Mouse (Mus musculus) kidney, adult 2 months (tissue): ENCODE data around the gene Cntnap2. TPM values are rescaled to one million over a fixed set of nuclear protein-coding genes. Genes with fewer than 3 reads are reported as not detected.

Experiments used
- DNase-seq: peaks from one replicate; pipeline ENCODE4 v3.0.0; 2021
- H3K27ac ChIP-seq: fragments of 200-500 bp; 2 replicates; pipeline ENCODE4 v1.5.1; 2012; ENCODE audit warnings: low read depth, low read length, control low read depth, inconsistent platforms; ENCODE audit not compliant: insufficient read depth
- H3K27me3 ChIP-seq: fragments of 200-500 bp; replicated peaks from 2 replicates; pipeline ENCODE4 v1.6.1; 2012; ENCODE audit warnings: mild to moderate bottlenecking, moderate library complexity, low read length, inconsistent platforms; ENCODE audit not compliant: control insufficient read depth, insufficient read depth
- H3K36me3 ChIP-seq: fragments of 200-500 bp; 2 replicates; pipeline ENCODE4 v1.6.1; 2012; ENCODE audit warnings: mild to moderate bottlenecking, moderate library complexity, low read length, inconsistent platforms; ENCODE audit not compliant: control insufficient read depth, insufficient read depth
- H3K4me1 ChIP-seq: fragments of 200-500 bp; 2 replicates; pipeline ENCODE4 v1.6.1; 2011; ENCODE audit warnings: low read length; ENCODE audit not compliant: control insufficient read depth, insufficient read depth
- H3K4me3 ChIP-seq: fragments of 200-500 bp; 2 replicates; pipeline ENCODE4 v1.5.1; 2011; ENCODE audit warnings: mild to moderate bottlenecking, low read depth, low read length, control low read depth; ENCODE audit not compliant: insufficient read depth
- CTCF ChIP-seq: fragments of 200-500 bp; conservative IDR thresholded peaks from 2 replicates; pipeline ENCODE4 v1.5.1; 2011; ENCODE audit warnings: low read depth, mild to moderate bottlenecking, control low read depth, low read length, moderate library complexity, mixed read lengths; ENCODE audit not compliant: insufficient read depth, insufficient read length
- POLR2A ChIP-seq: fragments of 200-500 bp; IDR thresholded peaks from one replicate; pipeline ENCODE4 v1.6.1; 2011; ENCODE audit warnings: low read depth, low read length, control low read depth
- WGBS: fragments of 180-500 bp; shearing (Covaris S2); methylation state at CpG from one replicate; pipeline ENCODE4 v1.1.7; 2018; 5-methylcytosine and 5-hydroxymethylcytosine counted together
- polyA plus RNA-seq: library from polyadenylated mRNA; depleted of rRNA; stranded (reverse); fragments of >200 nt; gene quantifications from 2 replicates; pipeline ENCODE4 v1.2.3, GENCODE M21; 2012

The Cntnap2 gene
- polyA plus RNA-seq, 1 experiment, result 0.31 TPM

DNA sequence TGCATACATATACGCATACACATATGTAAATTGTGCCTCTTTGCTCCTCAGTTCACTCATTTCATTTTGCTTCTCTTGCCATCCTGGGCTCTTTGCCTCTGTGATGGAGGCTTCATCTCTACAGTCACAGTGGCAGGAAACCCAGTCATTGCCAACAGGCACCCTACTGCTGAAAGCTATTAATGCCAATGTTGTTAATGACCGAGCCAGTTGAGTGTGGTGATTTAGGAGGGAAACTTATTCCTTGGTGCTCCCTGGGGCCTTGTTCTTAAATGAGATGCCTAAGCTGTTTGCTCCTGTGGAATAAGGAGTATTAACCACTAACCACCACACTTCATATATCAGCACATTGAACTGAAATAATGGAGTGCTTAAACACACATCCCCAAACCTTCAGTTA lies 1640.2 kb downstream of the Cntnap2 start:
- DNase-seq, result no peak
- H3K27me3 ChIP-seq, result no peaks in the 10 kb centered on the region
- no peak overlapping the region for H3K27ac ChIP-seq
- no peak overlapping the region for H3K4me3 ChIP-seq
- WGBS, result 75% methylated on average over 2 of the region's 2 CpGs
- TF ChIP-seq POLR2A (no peak), CTCF (no peak)
- H3K4me1 ChIP-seq, result no peaks in the 10 kb centered on the region
- H3K36me3 ChIP-seq, result no peaks in the 10 kb centered on the region

DNA sequence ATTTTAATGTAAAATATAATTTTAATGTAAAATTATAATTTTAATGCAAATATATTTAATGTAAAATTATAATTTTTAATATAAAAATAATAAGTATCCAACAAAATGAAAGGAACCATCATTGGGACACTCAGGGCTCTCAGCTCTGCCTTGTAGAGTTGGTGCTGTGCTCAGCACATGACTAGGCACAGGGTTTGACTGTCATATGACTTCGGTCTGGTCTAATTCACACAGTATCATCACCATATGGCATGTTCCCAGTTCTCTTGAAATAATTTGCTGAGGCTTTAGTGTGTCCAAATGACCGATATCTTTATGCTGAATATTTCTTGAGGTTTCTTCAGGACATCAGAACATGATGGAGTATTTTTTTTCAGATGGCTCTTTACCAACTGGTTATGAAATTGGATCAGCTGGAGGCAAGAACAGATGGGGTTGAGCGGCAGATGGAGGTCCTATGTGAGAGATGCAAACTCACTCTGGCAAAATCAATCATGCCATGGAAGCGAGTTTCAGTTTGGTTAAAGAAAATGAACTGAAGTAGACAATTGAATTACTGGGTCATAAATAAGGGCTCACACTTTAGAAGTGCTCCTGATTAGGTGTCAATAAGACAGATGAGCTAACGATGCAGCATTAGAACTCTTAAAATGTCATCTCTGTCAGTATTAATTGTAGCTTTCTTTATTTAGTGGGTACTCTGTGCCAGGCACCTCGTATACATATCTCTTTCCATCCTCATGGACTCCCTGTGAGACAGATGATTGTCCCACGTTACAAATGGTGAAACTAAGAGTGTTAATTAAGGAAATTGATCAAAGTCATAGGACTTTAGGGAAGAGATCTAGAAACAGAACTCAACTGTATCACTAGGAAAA lies 1645.4 kb downstream of the Cntnap2 start:
- WGBS, result 64% methylated on average over 7 of the region's 7 CpGs
- no peak overlapping the region for H3K4me3 ChIP-seq
- H3K36me3 ChIP-seq, result no peaks in the 10 kb centered on the region
- H3K27ac ChIP-seq, result no peak overlapping the region
- TF ChIP-seq POLR2A, result no peak
- TF ChIP-seq CTCF, result no peak
- no peak for DNase-seq
- no peaks in the 10 kb centered on the region for H3K27me3 ChIP-seq
- H3K4me1 ChIP-seq, result no peaks in the 10 kb centered on the region

GRCm38 (mm10) chr6:46705926-46706325 lies 1646.8 kb downstream of the Cntnap2 start:
- Histone ChIP-seq H3K36me3 (no peaks in the 10 kb centered on the region), H3K27me3 (no peaks in the 10 kb centered on the region), H3K27ac (no peak overlapping the region), H3K4me1 (no peaks in the 10 kb centered on the region), H3K4me3 (no peak overlapping the region)
- WGBS, result 86% methylated on average over 3 of the region's 3 CpGs
- TF ChIP-seq POLR2A (no peak), CTCF (no peak)
- no peak for DNase-seq

- Histone ChIP-seq H3K4me3 (no peak overlapping the region), H3K27me3 (no peaks in the 10 kb centered on the region), H3K27ac (no peak overlapping the region), H3K4me1 (no peaks in the 10 kb centered on the region), H3K36me3 (no peaks in the 10 kb centered on the region)
- 66% methylated on average over 2 of the region's 2 CpGs for WGBS
- DNase-seq, result no peak
- TF ChIP-seq CTCF (no peak), POLR2A (no peak)
These were observed 1657.4 kb downstream of the Cntnap2 start for GRCm38 (mm10) chr6:46716576-46716975.

GRCm38 (mm10) chr6:46733794-46734193 lies 1674.6 kb downstream of the Cntnap2 start:
- DNase-seq, result no peak
- Histone ChIP-seq H3K27ac (no peak overlapping the region), H3K36me3 (no peaks in the 10 kb centered on the region), H3K4me3 (no peak overlapping the region), H3K4me1 (no peaks in the 10 kb centered on the region), H3K27me3 (no peaks in the 10 kb centered on the region)
- TF ChIP-seq POLR2A (no peak), CTCF (no peak)

DNA sequence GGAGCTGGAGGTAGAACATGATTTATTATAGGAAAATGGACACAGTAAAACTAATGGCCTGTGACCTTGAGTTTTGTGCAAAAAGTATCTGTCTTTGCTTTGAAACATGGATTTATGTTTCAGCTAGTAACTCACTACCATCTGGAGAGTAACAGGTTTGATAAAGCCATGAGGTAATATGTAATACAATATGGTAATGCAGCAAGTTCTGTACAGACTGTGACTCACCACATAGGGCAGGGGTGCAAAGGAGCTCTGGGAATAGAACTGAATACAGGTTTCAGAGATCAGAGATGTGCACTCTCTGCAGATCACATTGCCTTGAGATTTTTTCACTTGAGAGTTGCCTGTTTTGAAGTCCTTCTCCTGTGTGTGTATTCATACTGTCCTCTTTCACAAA lies 1689.3 kb downstream of the Cntnap2 start:
- Histone ChIP-seq H3K27ac (no peak overlapping the region), H3K4me3 (no peak overlapping the region), H3K27me3 (no peaks in the 10 kb centered on the region), H3K36me3 (no peaks in the 10 kb centered on the region), H3K4me1 (no peaks in the 10 kb centered on the region)
- DNase-seq, result no peak
- TF ChIP-seq CTCF (no peak), POLR2A (no peak)

- 30% methylated on average over 3 of the region's 3 CpGs for WGBS
- TF ChIP-seq POLR2A (no peak), CTCF (no peak)
- no peaks in the 10 kb centered on the region for H3K27me3 ChIP-seq
These were observed 1704.3 kb downstream of the Cntnap2 start for GRCm38 (mm10) chr6:46763481-46763880.

GRCm38 (mm10) chr6:46774529-46774928 lies 1715.4 kb downstream of the Cntnap2 start:
- H3K4me1 ChIP-seq, result no peaks in the 10 kb centered on the region
- H3K4me3 ChIP-seq, result no peak overlapping the region
- TF ChIP-seq POLR2A, result no peak
- TF ChIP-seq CTCF, result no peak
- no peaks in the 10 kb centered on the region for H3K36me3 ChIP-seq
- no peak for DNase-seq
- no peaks in the 10 kb centered on the region for H3K27me3 ChIP-seq
- H3K27ac ChIP-seq, result no peak overlapping the region

More at GRCm38 (mm10) chr6:46763481-46763880, 1704.3 kb downstream of the Cntnap2 start:
- no peaks in the 10 kb centered on the region for H3K36me3 ChIP-seq
- H3K4me3 ChIP-seq, result no peak overlapping the region
- no peaks in the 10 kb centered on the region for H3K4me1 ChIP-seq
- DNase-seq, result no peak
- no peak overlapping the region for H3K27ac ChIP-seq
